Mouse (Mus musculus): ENCODE measurements around the gene Tsku. TPM values are rescaled to one million over a fixed set of nuclear protein-coding genes. Genes with fewer than 3 reads are reported as not detected.

The Tsku gene
- 0.03 TPM in 1 of 2 replicates, not detected in the other for polyA plus RNA-seq (2012)

- H3K36me3 ChIP-seq (ENCODE audit: control insufficient read depth), result no peaks in the 10 kb centered on the region
- peak within 1 kb of the TSS; percentile 55 for H3K4me3 ChIP-seq (replicated peaks)
- peaks cover 59% of the 10 kb centered on the region for H3K27me3 ChIP-seq (ENCODE audit: control insufficient read depth)
- no peak for TF ChIP-seq GATA1 (IDR thresholded peaks at IDR 0.05; ENCODE audit: low read length)
- no peak for TF ChIP-seq TAL1 (IDR thresholded peaks at IDR 0.05; ENCODE audit: low read length)
- H3K4me1 ChIP-seq (ENCODE audit: control insufficient read depth), result peaks cover 5% of the 10 kb centered on the region; the same call in 1 of the 2 replicates
- 0 out of 2 replicates have a peak, but pooled peaks cover 3% of the 10 kb centered on the region for H3K9me3 ChIP-seq (ENCODE audit: control insufficient read depth, low read length)
Observed at GRCm38 (mm10) chr7:98361063-98361652, at the start of gene Tsku. Gene Tsku, minus strand, starts transcription at chr7:98361328.

- Histone ChIP-seq H3K4me1 (ENCODE audit: control insufficient read depth) (no peaks in the 10 kb centered on the region), H3K36me3 (ENCODE audit: control insufficient read depth) (no peaks in the 10 kb centered on the region), H3K9me3 (ENCODE audit: control insufficient read depth, low read length) (no peaks in the 10 kb centered on the region), H3K27me3 (ENCODE audit: control insufficient read depth) (no peaks in the 10 kb centered on the region), H3K4me3 (replicated peaks) (no peak overlapping the region)
- TF ChIP-seq GATA1 (IDR thresholded peaks at IDR 0.05; ENCODE audit: low read length), result no peak
- TF ChIP-seq TAL1 (IDR thresholded peaks at IDR 0.05; ENCODE audit: low read length), result no peak
Observed at GRCm38 (mm10) chr7:98407615-98408014, 46.5 kb upstream of the Tsku start.

GRCm38 (mm10) chr7:98403996-98404395 lies 42.9 kb upstream of the Tsku start:
- Histone ChIP-seq H3K36me3 (ENCODE audit: control insufficient read depth) (no peaks in the 10 kb centered on the region), H3K4me3 (replicated peaks) (no peak overlapping the region), H3K27me3 (ENCODE audit: control insufficient read depth) (no peaks in the 10 kb centered on the region), H3K4me1 (ENCODE audit: control insufficient read depth) (no peaks in the 10 kb centered on the region), H3K9me3 (ENCODE audit: control insufficient read depth, low read length) (no peaks in the 10 kb centered on the region)
- TF ChIP-seq TAL1 (IDR thresholded peaks at IDR 0.05; ENCODE audit: low read length), result no peak
- no peak for TF ChIP-seq GATA1 (IDR thresholded peaks at IDR 0.05; ENCODE audit: low read length)

GRCm38 (mm10) chr7:98402582-98403574 lies 41.8 kb upstream of the Tsku start:
- Histone ChIP-seq H3K4me1 (ENCODE audit: control insufficient read depth) (no peaks in the 10 kb centered on the region), H3K36me3 (ENCODE audit: control insufficient read depth) (no peaks in the 10 kb centered on the region), H3K4me3 (replicated peaks) (no peak overlapping the region), H3K9me3 (ENCODE audit: control insufficient read depth, low read length) (no peaks in the 10 kb centered on the region), H3K27me3 (ENCODE audit: control insufficient read depth) (no peaks in the 10 kb centered on the region)
- no peak for TF ChIP-seq TAL1 (IDR thresholded peaks at IDR 0.05; ENCODE audit: low read length)
- TF ChIP-seq GATA1 (IDR thresholded peaks at IDR 0.05; ENCODE audit: low read length), result no peak

- Histone ChIP-seq H3K36me3 (ENCODE audit: control insufficient read depth) (no peaks in the 10 kb centered on the region), H3K4me3 (replicated peaks) (no peak overlapping the region), H3K9me3 (ENCODE audit: control insufficient read depth, low read length) (no peaks in the 10 kb centered on the region), H3K27me3 (ENCODE audit: control insufficient read depth) (no peaks in the 10 kb centered on the region), H3K4me1 (ENCODE audit: control insufficient read depth) (no peaks in the 10 kb centered on the region)
- TF ChIP-seq TAL1 (IDR thresholded peaks at IDR 0.05; ENCODE audit: low read length) (no peak), GATA1 (IDR thresholded peaks at IDR 0.05; ENCODE audit: low read length) (no peak)
Observed at GRCm38 (mm10) chr7:98392466-98393201, 31.5 kb upstream of the Tsku start.

- Histone ChIP-seq H3K36me3 (ENCODE audit: control insufficient read depth) (no peaks in the 10 kb centered on the region), H3K4me1 (ENCODE audit: control insufficient read depth) (no peaks in the 10 kb centered on the region), H3K27me3 (ENCODE audit: control insufficient read depth) (no peaks in the 10 kb centered on the region), H3K9me3 (ENCODE audit: control insufficient read depth, low read length) (no peaks in the 10 kb centered on the region), H3K4me3 (replicated peaks) (no peak overlapping the region)
- TF ChIP-seq TAL1 (IDR thresholded peaks at IDR 0.05; ENCODE audit: low read length) (no peak), GATA1 (IDR thresholded peaks at IDR 0.05; ENCODE audit: low read length) (no peak)
Observed at GRCm38 (mm10) chr7:98391351-98391936, 30.3 kb upstream of the Tsku start.

- Histone ChIP-seq H3K4me1 (ENCODE audit: control insufficient read depth) (no peaks in the 10 kb centered on the region), H3K4me3 (replicated peaks) (no peak overlapping the region), H3K27me3 (ENCODE audit: control insufficient read depth) (no peaks in the 10 kb centered on the region), H3K36me3 (ENCODE audit: control insufficient read depth) (no peaks in the 10 kb centered on the region), H3K9me3 (ENCODE audit: control insufficient read depth, low read length) (no peaks in the 10 kb centered on the region)
- TF ChIP-seq GATA1 (IDR thresholded peaks at IDR 0.05; ENCODE audit: low read length) (no peak), TAL1 (IDR thresholded peaks at IDR 0.05; ENCODE audit: low read length) (no peak)
Observed at GRCm38 (mm10) chr7:98390486-98390885, 29.4 kb upstream of the Tsku start.

GRCm38 (mm10) chr7:98389656-98390055 lies 28.5 kb upstream of the Tsku start:
- no peaks in the 10 kb centered on the region for H3K9me3 ChIP-seq (ENCODE audit: control insufficient read depth, low read length)
- H3K4me1 ChIP-seq (ENCODE audit: control insufficient read depth), result no peaks in the 10 kb centered on the region
- TF ChIP-seq GATA1 (IDR thresholded peaks at IDR 0.05; ENCODE audit: low read length) (no peak), TAL1 (IDR thresholded peaks at IDR 0.05; ENCODE audit: low read length) (no peak)
- no peak overlapping the region for H3K4me3 ChIP-seq (replicated peaks)
- no peaks in the 10 kb centered on the region for H3K36me3 ChIP-seq (ENCODE audit: control insufficient read depth)
- no peaks in the 10 kb centered on the region for H3K27me3 ChIP-seq (ENCODE audit: control insufficient read depth)

Measured in erythroblast, embryonic 14.5 days (primary cell).